Mouse (Mus musculus) lung, adult 2 months (tissue): ENCODE measurements at regions not wholly inside any gene's neighbourhood (a gene's known extent, or its start where the extent isn't known, plus 50 kb on each side); places are given as distances from the start of the nearest gene placed in this dataset.

ENCODE experiments used
- CTCF ChIP-seq: fragments of 200-500 bp; IDR thresholded peaks from 2 replicates; pipeline ENCODE4 v1.5.1; 2011; ENCODE audit warnings: mild to moderate bottlenecking, low read length, control low read depth; ENCODE audit not compliant: insufficient read depth
- POLR2A ChIP-seq: fragments of 200-500 bp; IDR thresholded peaks from 2 replicates; pipeline ENCODE4 v1.6.1; 2011; ENCODE audit warnings: low read depth, mild to moderate bottlenecking, control low read depth, low read length, borderline replicate concordance; ENCODE audit errors: extremely low read depth

DNA sequence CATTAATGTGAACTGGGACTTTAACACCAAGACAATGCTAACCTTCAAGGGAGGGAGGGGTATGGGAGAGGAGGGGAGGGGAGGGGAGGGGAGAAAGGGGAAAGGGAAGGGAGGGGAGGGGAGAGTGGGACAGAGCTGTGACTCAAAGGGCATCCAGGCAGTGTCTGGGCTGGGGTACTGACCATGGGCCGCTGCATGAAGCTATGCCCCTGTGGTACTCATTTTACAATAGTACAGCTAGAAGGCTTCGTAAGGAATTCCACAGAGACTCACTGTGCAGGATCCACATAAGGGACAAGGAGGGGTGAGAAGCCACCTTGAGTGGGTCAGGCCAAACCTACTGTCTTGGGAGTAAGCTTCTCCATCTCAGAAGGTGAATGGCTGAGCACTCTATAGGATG, 403.1 kb downstream of the Glrx3 start:
- TF ChIP-seq CTCF (no peak), POLR2A (no peak)
